Mouse (Mus musculus) midbrain, embryonic 12.5 days (tissue): Measurements from ENCODE around the gene Msln. TPM values are rescaled to one million over a fixed set of nuclear protein-coding genes. Genes with fewer than 3 reads are reported as not detected.

Source experiments
- ATAC-seq: fragments of 200-750 bp; cut with Nextera tagmentation; 2 replicates; pipeline ENCODE4 v1.8.0; 2017; ENCODE audit warnings: low read depth, moderate TSS enrichment, moderate library complexity; ENCODE audit not compliant: low FRiP score
- H3K27ac ChIP-seq: fragments of 300-500 bp; sonication (generic); replicated peaks from 2 replicates; pipeline ENCODE4 v1.5.1; 2016; ENCODE audit warnings: mild to moderate bottlenecking
- H3K27me3 ChIP-seq: fragments of 300-500 bp; sonication (generic); 2 replicates; pipeline ENCODE4 v1.6.1; 2016; ENCODE audit warnings: mild to moderate bottlenecking
- H3K36me3 ChIP-seq: fragments of 300-500 bp; sonication (generic); 2 replicates; pipeline ENCODE4 v1.6.1; 2016
- H3K4me1 ChIP-seq: fragments of 300-500 bp; sonication (generic); 2 replicates; pipeline ENCODE4 v1.6.1; 2016
- H3K4me2 ChIP-seq: fragments of 300-500 bp; sonication (generic); replicated peaks from 2 replicates; pipeline ENCODE4 v1.6.1; 2016; ENCODE audit warnings: mild to moderate bottlenecking, moderate library complexity
- H3K4me3 ChIP-seq: fragments of 300-500 bp; sonication (generic); 2 replicates; pipeline ENCODE4 v1.5.1; 2016; ENCODE audit warnings: mild to moderate bottlenecking
- H3K9ac ChIP-seq: fragments of 300-500 bp; sonication (generic); replicated peaks from 2 replicates; pipeline ENCODE4 v1.6.1; 2016; ENCODE audit warnings: mild to moderate bottlenecking, moderate library complexity
- H3K9me3 ChIP-seq: fragments of 300-500 bp; sonication (generic); 2 replicates; pipeline ENCODE4 v1.6.1; 2016; ENCODE audit warnings: mild to moderate bottlenecking
- WGBS: fragments of 180-500 bp; shearing (Covaris S2); methylation state at CpG from one replicate; pipeline ENCODE4 v1.1.7; 2016; 5-methylcytosine and 5-hydroxymethylcytosine counted together
- polyA plus RNA-seq: library from polyadenylated mRNA; unstranded; fragments of >200 nt; fragmentation: Nextera tagmentation; extraction: Ambion mirVana; gene quantifications from 2 replicates; pipeline ENCODE4 v1.2.1, GENCODE M21; 2016

Gene Msln
- polyA plus RNA-seq, 1 experiment from 2014 or later, result 0.19 TPM

GRCm38 (mm10) chr17:25786781-25787504, 32.8 kb upstream of the Msln start:
- H3K9me3 ChIP-seq, result no peaks in the 10 kb centered on the region
- H3K9ac ChIP-seq, result no peak overlapping the region
- H3K4me2 ChIP-seq, result no peak overlapping the region
- no peak overlapping the region for H3K4me3 ChIP-seq
- WGBS, result 95% methylated on average over 9 of the region's 9 CpGs
- no peak overlapping the region for H3K27ac ChIP-seq
- H3K27me3 ChIP-seq, result no peaks in the 10 kb centered on the region
- no peak for ATAC-seq
- peaks cover 40% of the 10 kb centered on the region for H3K4me1 ChIP-seq
- peaks cover 47% of the 10 kb centered on the region for H3K36me3 ChIP-seq

- Histone ChIP-seq H3K27ac (peak within 1 kb of the TSS; percentile 85), H3K9ac (peak within 1 kb of the TSS; percentile 78), H3K9me3 (no peaks in the 10 kb centered on the region), H3K4me3 (peak within 1 kb of the TSS; percentile 60), H3K4me1 (peaks cover 34% of the 10 kb centered on the region), H3K36me3 (peaks cover 54% of the 10 kb centered on the region), H3K27me3 (no peaks in the 10 kb centered on the region), H3K4me2 (peak within 1 kb of the TSS; percentile 68)
- WGBS, result 87% methylated on average over 3 of the region's 3 CpGs
- no peak for ATAC-seq
Measured at GRCm38 (mm10) chr17:25786280-25786679, 32.1 kb upstream of the Msln start, which contains the start of gene Ccdc78. Gene Ccdc78 (plus strand): TSS chr17:25786580.

GRCm38 (mm10) chr17:25785281-25785745, 31.1 kb upstream of the Msln start, which contains the start of gene Haghl:
Gene Haghl (minus strand): TSS chr17:25785673.
- H3K27ac ChIP-seq, result peak within 1 kb of the TSS; percentile 85
- H3K4me3 ChIP-seq, result peak within 1 kb of the TSS; percentile 60
- H3K9ac ChIP-seq, result peak within 1 kb of the TSS; percentile 78
- WGBS, result under 1% methylated on average over 23 of the region's 23 CpGs
- no peaks in the 10 kb centered on the region for H3K27me3 ChIP-seq
- H3K36me3 ChIP-seq, result peaks cover 60% of the 10 kb centered on the region
- peaks cover 24% of the 10 kb centered on the region for H3K4me1 ChIP-seq
- H3K4me2 ChIP-seq, result peak within 1 kb of the TSS; percentile 68
- peak; percentile 80 for ATAC-seq
- no peaks in the 10 kb centered on the region for H3K9me3 ChIP-seq

GRCm38 (mm10) chr17:25783861-25784574, 29.8 kb upstream of the Msln start:
- no peaks in the 10 kb centered on the region for H3K9me3 ChIP-seq
- H3K36me3 ChIP-seq, result peaks cover 59% of the 10 kb centered on the region
- peaks cover 24% of the 10 kb centered on the region for H3K4me1 ChIP-seq
- peak overlapping the region; percentile 78 for H3K9ac ChIP-seq
- H3K27me3 ChIP-seq, result no peaks in the 10 kb centered on the region
- H3K27ac ChIP-seq, result no peak overlapping the region
- ATAC-seq, result no peak
- peak overlapping the region; percentile 60 for H3K4me3 ChIP-seq
- H3K4me2 ChIP-seq, result peak overlapping the region; percentile 68
- 85% methylated on average over 15 of the region's 15 CpGs for WGBS

GRCm38 (mm10) chr17:25783086-25783485, 28.9 kb upstream of the Msln start:
- Histone ChIP-seq H3K9ac (0 out of 2 replicates have a peak overlapping the region, but pooled peaks have one; percentile 78), H3K27ac (no peak overlapping the region), H3K4me2 (peak overlapping the region; percentile 68), H3K4me1 (peaks cover 24% of the 10 kb centered on the region), H3K9me3 (no peaks in the 10 kb centered on the region), H3K4me3 (no peak overlapping the region), H3K36me3 (peaks cover 53% of the 10 kb centered on the region), H3K27me3 (no peaks in the 10 kb centered on the region)
- no peak for ATAC-seq
- WGBS, result 88% methylated on average over 7 of the region's 7 CpGs

- ATAC-seq, result no peak
- Histone ChIP-seq H3K4me3 (no peak overlapping the region), H3K4me1 (peaks cover 24% of the 10 kb centered on the region), H3K9ac (no peak overlapping the region), H3K27me3 (no peaks in the 10 kb centered on the region), H3K9me3 (no peaks in the 10 kb centered on the region), H3K36me3 (peaks cover 55% of the 10 kb centered on the region), H3K4me2 (no peak overlapping the region), H3K27ac (no peak overlapping the region)
- WGBS, result 97% methylated on average over 6 of the region's 6 CpGs
Measured at GRCm38 (mm10) chr17:25781339-25781738, 27.2 kb upstream of the Msln start.

GRCm38 (mm10) chr17:25777948-25778347, 23.8 kb upstream of the Msln start:
- Histone ChIP-seq H3K4me3 (no peak overlapping the region), H3K4me2 (no peak overlapping the region), H3K36me3 (peaks cover 44% of the 10 kb centered on the region), H3K9ac (no peak overlapping the region), H3K27me3 (no peaks in the 10 kb centered on the region), H3K27ac (no peak overlapping the region), H3K4me1 (peaks cover 11% of the 10 kb centered on the region), H3K9me3 (no peaks in the 10 kb centered on the region)
- 95% methylated on average over 5 of the region's 5 CpGs for WGBS
- ATAC-seq, result no peak

- no peak for ATAC-seq
- H3K9ac ChIP-seq, result no peak overlapping the region
- H3K9me3 ChIP-seq, result no peaks in the 10 kb centered on the region
- peaks cover 5% of the 10 kb centered on the region; the same call in 1 of the 2 replicates for H3K27me3 ChIP-seq
- H3K27ac ChIP-seq, result no peak overlapping the region
- peaks cover 10% of the 10 kb centered on the region for H3K4me1 ChIP-seq
- peaks cover 19% of the 10 kb centered on the region for H3K36me3 ChIP-seq
- no peak overlapping the region for H3K4me2 ChIP-seq
- 80% methylated on average over 10 of the region's 10 CpGs for WGBS
- no peak overlapping the region for H3K4me3 ChIP-seq
Measured at GRCm38 (mm10) chr17:25775318-25776062, 21.3 kb upstream of the Msln start.

GRCm38 (mm10) chr17:25773549-25774120, 19.5 kb upstream of the Msln start, which contains the start of gene Narfl:
Gene Narfl (plus strand): TSS chr17:25773776.
- ATAC-seq, result peak; percentile 89
- Histone ChIP-seq H3K4me2 (peak within 1 kb of the TSS; percentile 84), H3K27me3 (peaks cover 19% of the 10 kb centered on the region), H3K27ac (no peak within 1 kb of the TSS), H3K4me3 (peak within 1 kb of the TSS; percentile 71), H3K4me1 (peaks cover 10% of the 10 kb centered on the region), H3K9ac (peak within 1 kb of the TSS; percentile 81), H3K9me3 (no peaks in the 10 kb centered on the region), H3K36me3 (0 out of 2 replicates have a peak, but pooled peaks cover 10% of the 10 kb centered on the region)
- under 1% methylated on average over 37 of the region's 37 CpGs for WGBS

- no peak for ATAC-seq
- H3K4me2 ChIP-seq, result no peak overlapping the region
- no peak overlapping the region for H3K4me3 ChIP-seq
- no peaks in the 10 kb centered on the region for H3K36me3 ChIP-seq
- WGBS, result 73% methylated on average over 9 of the region's 9 CpGs
- peaks cover 47% of the 10 kb centered on the region for H3K27me3 ChIP-seq
- H3K9ac ChIP-seq, result no peak overlapping the region
- peaks cover 11% of the 10 kb centered on the region for H3K4me1 ChIP-seq
- H3K9me3 ChIP-seq, result no peaks in the 10 kb centered on the region
- H3K27ac ChIP-seq, result no peak overlapping the region
Measured at GRCm38 (mm10) chr17:25769331-25769730, 15.2 kb upstream of the Msln start.

GRCm38 (mm10) chr17:25765886-25766285, 11.7 kb upstream of the Msln start:
- 54% methylated on average over 5 of the region's 5 CpGs for WGBS
- ATAC-seq, result peak; percentile 44; the same call in 1 of the 2 replicates

More at GRCm38 (mm10) chr17:25765886-25766285, 11.7 kb upstream of the Msln start:
- Histone ChIP-seq H3K27ac (no peak overlapping the region), H3K4me2 (no peak overlapping the region), H3K27me3 (peaks cover 47% of the 10 kb centered on the region), H3K36me3 (no peaks in the 10 kb centered on the region), H3K4me3 (no peak overlapping the region), H3K9me3 (no peaks in the 10 kb centered on the region), H3K9ac (no peak overlapping the region), H3K4me1 (peaks cover 6% of the 10 kb centered on the region; the same call in 1 of the 2 replicates)
